Mouse (Mus musculus) urinary bladder, postnatal 14 days (tissue): Measurements from ENCODE around the gene Car5a.

Experiments used
- DNase-seq: peaks from one replicate; pipeline ENCODE4 v3.0.0; 2021; ENCODE audit warnings: low spot score

The Car5a gene

GRCm38 (mm10) chr8:121955825-121956500 is 11.3 kb upstream of the Car5a start:
- no peak for DNase-seq

GRCm38 (mm10) chr8:121954981-121955555 is 10.4 kb upstream of the Car5a start:
- DNase-seq, result no peak

- no peak for DNase-seq
These were observed 9.3 kb upstream of the Car5a start for GRCm38 (mm10) chr8:121953821-121954545.

- DNase-seq, result no peak
These were observed 8.1 kb upstream of the Car5a start for GRCm38 (mm10) chr8:121952800-121953199.

GRCm38 (mm10) chr8:121952122-121952521 is 7.4 kb upstream of the Car5a start:
- no peak for DNase-seq

GRCm38 (mm10) chr8:121951656-121952009 is 6.9 kb upstream of the Car5a start:
- no peak for DNase-seq

GRCm38 (mm10) chr8:121950749-121951655 is 6.3 kb upstream of the Car5a start:
- peak; percentile 64 for DNase-seq

- peak; percentile 98 for DNase-seq
These were observed 5.4 kb upstream of the Car5a start for GRCm38 (mm10) chr8:121949941-121950748.

GRCm38 (mm10) chr8:121949222-121949800 is 4.6 kb upstream of the Car5a start, which contains the start of gene Banp:
TSS of gene Banp (plus strand) at chr8:121949750.
- no peak for DNase-seq

GRCm38 (mm10) chr8:121948321-121949145 is 3.8 kb upstream of the Car5a start:
- DNase-seq, result no peak

GRCm38 (mm10) chr8:121947753-121948141 is 3.0 kb upstream of the Car5a start:
- peak; percentile 93 for DNase-seq

GRCm38 (mm10) chr8:121947047-121947752 is 2.5 kb upstream of the Car5a start:
- no peak for DNase-seq

GRCm38 (mm10) chr8:121946351-121946750 is 1.6 kb upstream of the Car5a start:
- DNase-seq, result no peak

GRCm38 (mm10) chr8:121943716-121944115 is 988 bp downstream of the Car5a start:
- no peak for DNase-seq

- no peak for DNase-seq
These were observed 1.6 kb downstream of the Car5a start for GRCm38 (mm10) chr8:121943057-121943540.

GRCm38 (mm10) chr8:121938732-121939131 is 6.0 kb downstream of the Car5a start:
- no peak for DNase-seq

- DNase-seq, result peak; percentile 71
These were observed 8.3 kb downstream of the Car5a start for GRCm38 (mm10) chr8:121936391-121936790.

GRCm38 (mm10) chr8:121935341-121936294 is 9.1 kb downstream of the Car5a start:
- DNase-seq, result peak; percentile 43
